Mouse (Mus musculus) embryo, embryonic 10 days (tissue): Measurements from ENCODE around the gene Jph3.

Experiments used
- DNase-seq: peaks from one replicate; pipeline ENCODE4 v3.0.0-alpha.2; 2015; ENCODE audit warnings: low spot score

The Jph3 gene

DNA sequence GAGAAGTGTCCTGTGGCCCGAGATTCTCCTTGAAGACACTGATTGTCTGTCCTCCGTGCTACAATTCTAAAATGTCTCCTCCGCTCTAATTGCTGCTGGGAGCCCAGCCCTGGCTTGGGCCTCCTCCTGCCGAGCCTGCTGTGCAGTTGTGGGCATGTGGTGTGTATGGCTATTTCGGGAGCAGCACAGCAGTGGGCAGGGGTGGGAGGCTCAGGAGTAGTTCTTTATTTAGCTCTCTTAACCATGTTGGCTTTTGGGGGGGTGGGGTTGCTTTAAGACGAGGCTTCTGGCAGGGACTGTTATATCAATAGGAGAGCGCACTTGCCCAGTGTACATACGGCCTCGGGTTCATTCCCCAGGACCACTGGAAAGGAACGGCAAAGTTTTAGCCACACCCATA, 57.1 kb downstream of the Jph3 start:
- no peak for DNase-seq

DNA sequence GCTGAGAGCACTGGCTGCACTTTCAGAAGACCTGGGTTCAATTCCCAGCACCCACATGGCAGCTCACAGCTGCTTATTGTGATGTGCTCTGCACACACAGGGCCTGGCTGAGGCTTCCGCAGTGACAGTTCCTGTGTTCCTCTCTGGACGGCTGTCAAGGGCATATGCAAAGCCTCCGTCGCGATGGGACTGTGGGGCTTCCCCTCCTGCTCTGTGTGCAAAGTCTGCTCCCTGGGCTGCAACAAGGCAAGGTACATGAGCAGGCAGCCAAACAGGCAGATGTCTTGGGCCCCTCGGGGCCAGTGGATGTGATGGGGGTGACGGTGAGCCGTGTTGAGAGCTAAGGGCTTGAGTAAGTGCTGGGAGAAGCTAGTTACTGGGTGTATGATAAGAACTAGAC, 59.4 kb downstream of the Jph3 start:
- no peak for DNase-seq

DNA sequence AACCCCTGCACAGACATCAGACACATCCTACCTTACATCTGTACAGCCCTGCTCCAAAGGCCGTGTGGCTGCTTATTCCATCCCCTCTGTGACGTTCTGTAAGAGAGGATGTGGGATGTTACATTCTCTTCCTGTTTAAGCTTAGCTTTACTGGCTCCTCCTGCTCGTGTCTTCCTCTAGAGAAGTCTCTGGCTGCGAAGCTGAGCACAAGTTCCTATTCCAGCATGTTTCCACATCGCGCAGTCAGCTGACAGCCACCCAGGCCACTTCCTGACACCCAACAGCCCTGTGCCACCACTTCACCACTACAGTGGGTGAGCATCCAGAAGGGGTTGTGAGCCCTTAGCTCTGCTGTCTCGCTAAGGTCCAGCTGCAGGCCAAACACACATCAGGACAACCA, 62.7 kb downstream of the Jph3 start:
- DNase-seq = no peak

DNA sequence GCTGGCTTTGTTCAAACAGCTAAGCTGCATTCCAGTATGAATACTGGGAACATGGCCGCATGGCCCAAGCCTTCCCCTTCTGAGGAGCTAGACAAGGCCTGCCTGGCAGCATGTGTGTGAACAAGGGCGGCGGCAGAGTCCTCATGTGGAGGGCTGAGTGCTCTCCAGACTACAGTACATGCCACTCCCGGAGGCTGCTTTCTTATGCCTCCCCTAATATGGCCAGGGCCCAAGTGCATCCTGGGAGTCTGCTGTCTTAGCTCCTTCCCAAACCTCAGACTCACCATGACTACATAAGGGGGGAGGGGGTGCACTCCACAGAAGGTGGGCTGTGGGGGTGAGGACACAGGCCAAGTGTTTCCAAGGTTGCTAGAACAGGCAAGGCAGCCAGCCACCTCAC, 63.2 kb downstream of the Jph3 start:
- no peak for DNase-seq

DNA sequence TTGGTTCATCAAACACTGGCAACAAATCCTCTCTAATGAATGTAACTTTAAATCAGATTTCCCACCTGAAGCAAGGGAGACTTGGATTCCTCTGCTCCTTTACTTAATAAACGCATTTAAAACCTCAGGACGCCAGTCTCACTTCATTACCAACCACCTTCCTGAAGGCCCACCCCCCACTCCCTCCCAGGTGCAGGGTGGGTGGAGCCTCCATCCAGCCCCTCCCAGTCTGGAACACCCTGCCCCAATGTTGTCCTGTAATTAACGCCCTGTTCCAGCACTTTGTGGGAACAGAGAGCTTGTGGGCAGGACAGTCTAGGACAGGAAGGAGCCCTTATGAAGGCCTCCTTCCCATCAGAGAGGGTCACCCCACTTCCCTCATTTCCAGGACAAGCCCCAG, 64.7 kb downstream of the Jph3 start:
- DNase-seq = no peak

DNA sequence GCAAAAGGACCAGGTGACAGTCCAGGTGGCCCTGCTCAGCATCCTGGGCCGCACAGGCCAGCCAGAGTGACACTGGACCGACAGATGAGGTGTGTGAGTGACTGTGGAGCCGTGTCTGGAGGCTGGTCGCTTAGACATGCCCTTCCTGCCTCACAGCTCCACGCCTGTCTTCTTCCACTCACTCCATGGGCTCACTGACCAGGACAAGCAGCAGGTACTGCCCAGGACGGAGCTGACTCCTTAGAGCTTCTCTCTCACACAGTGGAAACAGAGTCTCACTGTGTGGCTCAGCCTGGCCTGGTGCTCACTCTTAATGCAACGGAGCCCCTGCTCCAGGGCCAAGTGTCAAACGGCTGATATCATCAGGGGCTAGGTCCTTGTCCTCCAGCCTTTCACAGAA, 66.0 kb downstream of the Jph3 start:
- DNase-seq = no peak

DNA sequence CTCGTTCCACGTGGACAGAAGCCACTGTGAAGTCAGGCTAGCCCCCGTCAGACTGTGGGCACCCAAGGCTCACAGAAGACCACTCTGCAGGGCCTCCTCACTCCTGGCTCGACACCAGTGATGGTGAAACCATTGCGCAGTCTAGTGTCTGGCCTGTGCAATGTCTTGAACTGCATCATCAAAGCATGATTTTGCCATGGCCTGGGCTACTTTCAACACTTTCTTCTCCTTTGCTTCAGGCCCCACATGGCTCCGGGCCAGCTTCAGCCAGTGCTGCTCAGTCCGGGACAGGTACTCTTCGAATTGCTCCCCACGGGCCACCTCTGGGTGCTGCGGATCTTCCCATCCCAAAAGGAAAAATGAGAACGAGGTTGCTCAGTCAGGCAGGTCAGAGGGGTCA, 67.0 kb downstream of the Jph3 start:
- DNase-seq = no peak

DNA sequence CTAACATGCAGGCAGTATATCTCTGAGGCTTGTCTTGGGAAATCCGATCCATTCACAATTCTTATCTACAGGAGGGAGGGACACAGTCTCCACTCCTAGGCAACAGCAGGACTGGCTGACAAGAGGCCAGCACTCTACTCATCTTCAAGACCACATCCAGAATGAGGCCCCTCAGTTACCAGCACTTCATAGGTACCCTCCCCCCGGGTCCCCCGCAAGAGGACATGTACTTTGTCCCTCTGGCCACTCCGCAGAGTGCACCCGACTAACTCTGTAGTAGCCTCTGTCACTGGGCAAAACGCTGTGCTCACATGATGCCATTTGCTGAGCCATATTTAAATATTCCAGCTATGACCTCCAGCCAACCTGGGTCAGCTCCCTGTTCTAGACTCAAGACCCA, 69.0 kb downstream of the Jph3 start:
- DNase-seq = no peak

DNA sequence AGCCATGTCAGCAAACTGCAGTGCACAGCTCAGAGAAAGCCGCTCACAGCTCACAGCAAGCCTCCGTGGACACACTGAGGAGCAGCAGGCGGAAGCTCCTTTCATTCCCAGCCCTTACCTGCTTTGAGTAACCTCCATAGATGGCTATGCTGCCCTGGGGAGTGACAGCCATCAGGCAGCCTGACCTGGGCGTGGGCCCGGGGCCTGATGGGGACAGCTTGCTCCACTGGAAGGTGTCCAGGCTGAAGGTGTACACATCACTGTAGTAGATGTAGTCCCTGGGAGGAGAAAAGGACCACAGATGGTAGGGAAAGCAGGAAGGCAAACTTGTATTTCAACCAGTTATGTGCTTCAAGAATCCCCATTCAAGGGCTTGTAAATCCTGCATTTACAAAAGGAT, 75.4 kb downstream of the Jph3 start:
- DNase-seq = no peak

DNA sequence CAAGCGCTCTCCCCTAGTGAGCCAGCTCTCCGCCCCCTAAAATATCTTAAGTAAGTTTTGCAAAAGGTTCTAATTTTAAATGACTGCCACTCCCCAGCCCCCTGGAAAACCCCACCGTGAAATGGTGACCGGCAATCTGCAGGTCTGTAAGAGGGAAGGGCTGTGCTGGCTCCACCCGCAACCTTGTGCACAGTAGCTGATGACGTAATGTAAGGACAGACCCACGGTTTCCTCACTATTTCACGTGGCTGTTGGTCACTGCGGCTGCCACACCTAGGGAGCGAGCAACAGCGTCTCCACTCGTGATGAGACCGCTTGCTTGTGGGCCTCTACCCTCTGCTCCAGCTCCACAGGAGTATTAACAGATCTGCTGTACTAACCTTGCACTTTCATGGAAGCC, 76.7 kb downstream of the Jph3 start:
- DNase-seq = no peak

DNA sequence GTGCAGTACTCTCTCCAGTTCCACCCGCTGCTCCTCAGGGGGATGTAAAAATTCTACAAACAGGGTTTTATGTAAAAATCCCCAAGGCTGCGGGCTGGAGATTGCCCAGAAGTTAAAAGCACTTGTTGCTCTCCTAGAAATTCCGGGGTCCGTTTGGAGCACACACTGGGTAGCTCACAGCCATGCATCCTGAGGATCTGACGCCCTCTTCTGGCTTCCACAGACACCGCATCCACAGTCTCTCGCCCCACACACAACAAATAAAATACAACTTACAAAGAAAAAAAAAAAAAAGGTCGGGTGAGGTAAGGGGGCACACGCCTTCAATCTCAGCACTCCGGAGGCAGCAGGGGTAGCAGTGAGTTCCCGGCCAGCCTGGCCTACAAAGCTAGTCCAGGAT, 78.6 kb downstream of the Jph3 start:
- DNase-seq = no peak

DNA sequence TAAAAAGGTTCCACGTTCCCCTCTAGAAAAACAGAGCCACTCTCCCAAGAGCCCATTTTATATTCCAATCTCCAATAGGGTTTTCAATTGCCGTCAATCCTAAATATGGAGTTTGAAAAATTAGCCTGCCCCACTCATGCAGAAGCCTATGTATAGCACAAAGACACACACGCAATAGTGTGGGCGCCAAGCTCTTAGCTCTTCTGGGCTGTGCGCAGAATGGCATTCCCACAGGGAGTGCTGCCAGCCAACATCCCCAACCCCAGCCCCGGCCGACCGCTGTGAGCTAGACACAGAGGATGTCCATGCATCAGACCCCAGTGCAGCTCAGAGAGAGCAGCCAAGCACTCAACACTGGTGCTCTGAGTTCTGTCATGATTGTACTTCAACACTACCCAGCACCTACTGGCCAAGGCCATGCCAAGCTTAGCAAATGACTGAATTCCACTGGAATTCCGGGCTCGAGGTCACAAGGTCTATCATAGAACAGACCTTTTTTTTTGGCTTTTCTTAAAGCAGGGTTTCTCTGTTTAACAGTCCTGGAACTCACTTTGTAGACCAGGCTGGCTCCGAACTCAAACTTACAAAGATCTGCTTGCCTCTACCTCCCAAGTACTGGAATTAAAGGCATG, 80.2 kb downstream of the Jph3 start:
- no peak for DNase-seq

DNA sequence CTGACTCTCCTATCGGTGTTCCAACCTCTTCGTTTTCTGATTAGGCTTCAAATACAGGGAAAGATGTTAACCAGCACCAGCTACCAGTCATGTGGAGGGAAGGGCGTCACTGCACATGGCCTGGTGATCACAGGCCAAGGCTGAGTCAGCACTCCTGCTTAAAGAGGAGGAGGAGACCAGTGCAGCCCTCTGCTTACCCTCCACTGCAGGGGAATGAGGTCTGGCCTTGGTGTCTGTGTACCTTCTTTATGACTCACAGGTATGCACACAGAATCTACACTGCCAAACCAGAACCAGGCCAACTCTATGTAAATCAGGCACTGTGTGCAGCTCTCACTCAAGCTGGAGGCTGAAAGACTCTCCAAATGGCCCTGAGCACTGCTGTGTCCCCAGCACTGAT, 82.1 kb downstream of the Jph3 start:
- DNase-seq = no peak

DNA sequence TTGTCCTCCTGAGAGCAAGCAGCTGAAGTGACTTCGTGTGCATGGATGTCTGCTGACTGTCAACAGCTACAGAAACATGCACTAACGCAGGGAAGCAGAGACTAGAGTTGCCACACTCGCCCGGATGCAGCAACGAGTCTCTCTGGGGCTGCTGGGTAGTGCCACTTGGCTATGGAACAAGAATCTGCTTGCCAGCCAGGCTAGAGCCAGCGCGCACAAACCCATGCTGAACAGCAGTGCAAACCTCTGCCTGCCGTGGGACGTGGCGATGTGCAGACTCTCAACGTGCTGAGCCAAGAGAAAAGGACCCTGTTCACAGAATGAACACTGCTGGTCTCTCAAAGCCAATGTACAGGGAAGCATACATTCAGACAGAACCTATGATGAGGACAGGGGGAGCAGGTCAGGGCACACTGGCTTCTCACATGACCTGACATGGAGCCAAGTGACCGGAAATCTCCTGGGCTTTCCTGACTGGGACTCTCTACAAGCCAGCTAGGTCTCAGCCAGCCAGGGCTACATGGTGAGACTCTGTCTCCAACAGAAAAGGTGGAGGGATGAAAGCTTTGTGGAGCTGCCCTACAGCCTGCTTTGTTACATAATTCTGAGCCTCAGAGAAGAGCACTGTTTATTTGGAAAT, 82.6 kb downstream of the Jph3 start:
- DNase-seq = no peak

DNA sequence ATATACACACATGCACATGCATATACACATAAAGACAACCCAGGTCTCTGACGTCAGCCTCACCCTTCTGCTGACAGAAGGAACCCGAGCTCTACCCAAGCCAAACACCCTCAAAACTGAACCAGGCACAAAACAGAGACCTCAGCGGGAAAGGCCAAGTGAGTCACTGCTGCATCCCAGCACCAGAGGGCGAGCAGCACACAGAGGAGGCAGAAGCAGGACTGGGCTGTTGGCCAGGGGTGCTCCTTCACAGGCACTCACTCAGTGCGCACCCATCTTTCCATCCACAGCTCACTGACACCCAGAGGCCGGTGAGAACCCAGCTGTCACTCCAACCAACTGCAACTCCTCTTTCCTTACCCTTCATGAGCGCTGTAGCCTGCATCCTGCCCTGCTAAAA, 88.8 kb downstream of the Jph3 start:
- DNase-seq = no peak

DNA sequence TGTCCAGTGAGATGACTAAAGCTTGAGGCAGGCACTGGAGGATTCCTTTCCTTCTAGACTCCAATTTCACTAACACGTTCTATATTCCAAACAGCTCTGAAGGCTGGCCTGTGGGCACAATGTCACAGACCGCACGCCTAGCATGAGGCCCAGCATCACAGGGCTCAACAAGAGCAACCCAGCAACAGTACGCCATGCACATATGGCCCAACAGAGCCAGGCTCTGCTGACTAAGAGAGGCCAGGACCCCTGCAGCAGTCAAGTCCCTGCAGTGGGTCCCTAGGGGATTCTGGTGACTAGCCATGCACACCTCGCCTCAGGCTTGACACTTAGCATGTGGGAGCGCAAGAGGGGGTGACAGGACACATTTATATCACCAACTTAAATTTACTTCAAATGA, 91.4 kb downstream of the Jph3 start:
- DNase-seq = no peak

DNA sequence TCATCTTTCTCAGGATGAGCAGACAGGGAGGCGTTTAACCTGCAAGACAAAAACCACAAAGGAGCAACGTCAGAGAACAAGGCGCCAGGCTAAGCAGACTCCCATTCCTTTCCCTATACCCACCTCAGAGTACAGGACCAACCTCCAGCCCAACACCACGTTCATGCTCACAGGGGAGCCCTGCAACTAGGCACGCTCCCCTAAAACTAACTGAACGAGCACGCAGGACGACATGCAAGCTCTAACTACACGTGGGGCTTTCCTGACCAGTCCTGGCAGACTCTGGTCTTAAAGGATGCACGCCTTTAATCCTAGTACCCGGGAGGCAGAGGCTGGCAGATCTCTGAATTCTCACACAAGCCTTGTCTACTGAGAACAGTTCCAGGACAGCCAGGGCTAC, 91.9 kb downstream of the Jph3 start:
- no peak for DNase-seq

DNA sequence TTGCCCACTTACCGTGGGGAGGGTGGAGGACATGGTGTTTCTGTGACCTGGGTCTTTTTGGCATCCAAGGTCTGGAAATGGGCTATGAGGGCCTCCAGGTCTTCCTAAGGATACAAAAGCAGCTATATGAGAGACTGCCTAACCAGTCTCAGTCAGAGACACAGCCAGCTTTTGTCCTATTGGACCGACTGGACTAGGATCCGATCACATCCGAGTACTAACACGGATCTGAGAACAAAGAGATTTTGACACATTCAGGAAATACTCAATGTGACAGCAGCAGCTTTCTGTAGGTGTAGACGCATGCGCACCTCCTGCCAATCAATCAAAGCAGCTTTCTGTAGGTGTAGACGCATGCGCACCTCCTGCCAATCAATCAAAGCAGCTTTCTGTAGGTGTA, 92.3 kb downstream of the Jph3 start:
- DNase-seq = no peak

DNA sequence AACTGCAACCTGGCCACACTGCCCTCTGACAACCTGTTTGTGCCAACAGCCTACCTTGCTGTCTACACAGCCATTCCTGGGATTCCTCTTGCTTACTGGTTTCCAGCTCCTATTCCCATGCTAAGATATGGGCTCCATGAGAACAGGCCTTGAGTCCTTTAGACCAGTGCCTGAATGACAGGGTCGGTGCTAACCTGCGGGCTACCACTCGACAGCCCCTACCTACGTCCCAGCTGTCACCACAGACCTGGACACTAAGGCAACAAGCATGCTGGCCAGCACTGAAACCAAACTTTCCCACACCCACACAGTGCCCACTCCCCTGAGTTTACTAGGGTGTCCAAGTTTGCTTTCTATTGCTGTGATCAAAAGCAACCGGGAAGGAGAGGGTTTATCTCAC, 98.3 kb downstream of the Jph3 start:
- no peak for DNase-seq

DNA sequence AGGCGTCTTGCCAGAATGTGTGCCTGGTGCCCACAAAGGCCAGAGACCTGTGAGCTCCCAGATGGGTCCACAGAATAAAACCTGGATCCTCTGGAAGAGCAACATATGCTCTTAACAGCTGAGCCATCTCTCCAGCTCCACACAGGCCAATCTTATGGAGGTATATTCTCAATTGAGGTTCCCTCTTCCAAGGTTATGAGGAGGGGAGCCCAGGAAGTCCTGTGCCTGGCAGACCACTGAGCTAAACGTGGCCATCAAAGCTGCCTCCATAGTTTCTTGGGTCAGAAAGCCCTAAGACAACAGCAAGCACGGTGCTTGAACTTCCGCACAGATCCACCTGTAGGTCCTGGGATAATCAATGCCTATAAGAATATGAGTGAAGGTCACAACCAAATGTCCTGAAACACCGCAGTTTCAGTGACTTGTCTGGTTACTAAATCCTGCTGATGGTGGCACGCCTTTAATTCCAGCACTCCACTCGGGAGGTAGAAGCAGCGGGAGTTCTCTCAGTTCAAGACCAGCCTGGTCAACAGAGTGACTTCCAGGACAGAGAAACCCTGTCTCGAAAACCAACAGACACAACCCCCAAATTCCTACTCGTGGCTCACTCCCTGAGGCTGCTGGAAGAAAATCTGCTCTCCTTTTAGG, 99.1 kb downstream of the Jph3 start:
- no peak for DNase-seq

DNA sequence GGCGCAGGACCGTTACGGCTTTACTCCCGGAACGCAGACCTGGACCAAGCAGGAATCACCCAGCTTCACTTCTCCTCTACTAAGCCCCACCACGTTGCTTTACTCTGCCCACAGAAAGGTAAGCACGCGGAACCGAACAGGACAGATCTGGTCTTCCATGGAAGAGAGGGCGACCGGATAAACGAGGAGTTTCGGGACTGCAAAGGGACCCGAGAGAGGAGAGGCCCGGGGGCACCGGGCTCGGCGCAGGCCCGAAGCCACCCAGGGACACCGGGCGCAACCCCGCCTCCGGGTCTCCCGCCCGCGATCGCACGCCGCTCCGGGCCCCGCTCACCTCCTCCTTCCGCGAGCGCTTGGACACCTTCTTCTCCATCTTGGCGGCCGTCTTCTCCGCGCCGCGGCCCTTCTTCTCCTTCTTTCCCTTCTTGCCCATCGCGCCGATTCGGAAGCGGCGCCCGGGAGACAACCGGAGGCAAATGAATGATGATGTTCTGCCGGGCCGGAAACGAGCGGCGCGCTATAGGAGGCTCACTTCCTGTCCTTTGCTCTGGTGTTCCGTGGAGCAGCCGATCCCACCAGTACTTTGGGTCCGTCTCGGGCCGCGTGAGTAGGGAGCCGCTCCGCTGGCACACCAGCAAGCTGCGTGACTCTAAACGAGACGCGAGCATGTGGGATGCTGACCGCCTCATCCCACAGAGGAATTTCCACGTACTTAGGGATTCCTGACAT, 99.8 kb downstream of the Jph3 start, which contains the start of gene Klhdc4:
Klhdc4 (minus strand) TSS at position 522 of the 729 bp plus-strand sequence.
- DNase-seq = peak; percentile 96

DNA sequence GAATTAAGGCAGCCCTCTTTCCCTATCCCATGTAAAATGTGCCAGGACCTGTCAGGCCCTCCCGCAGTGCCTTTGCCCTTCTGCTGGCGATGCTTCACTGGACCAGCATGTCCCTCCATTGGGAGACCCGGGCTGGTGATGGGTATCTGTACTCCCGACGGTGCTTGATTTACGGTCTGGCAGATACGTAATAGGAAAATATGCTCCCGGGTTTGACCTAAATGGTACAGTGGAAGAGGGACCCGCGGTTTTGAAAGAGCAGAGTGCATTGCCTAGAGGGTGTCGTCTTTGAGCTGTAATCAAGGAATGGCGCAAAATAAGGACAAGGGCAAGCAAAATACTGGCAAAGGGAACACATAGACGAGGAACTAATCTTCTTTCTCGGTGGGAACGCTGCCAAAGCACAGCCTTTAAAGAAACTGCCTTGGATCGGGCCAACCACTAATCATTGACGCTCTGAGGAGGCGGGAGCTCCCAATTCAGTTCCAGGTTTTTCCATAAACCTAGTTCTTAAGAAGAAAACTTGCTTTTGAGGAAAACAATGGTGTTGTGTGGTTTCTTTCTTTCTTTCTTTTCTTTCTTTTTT, 100.4 kb downstream of the Jph3 start:
- no peak for DNase-seq

DNA sequence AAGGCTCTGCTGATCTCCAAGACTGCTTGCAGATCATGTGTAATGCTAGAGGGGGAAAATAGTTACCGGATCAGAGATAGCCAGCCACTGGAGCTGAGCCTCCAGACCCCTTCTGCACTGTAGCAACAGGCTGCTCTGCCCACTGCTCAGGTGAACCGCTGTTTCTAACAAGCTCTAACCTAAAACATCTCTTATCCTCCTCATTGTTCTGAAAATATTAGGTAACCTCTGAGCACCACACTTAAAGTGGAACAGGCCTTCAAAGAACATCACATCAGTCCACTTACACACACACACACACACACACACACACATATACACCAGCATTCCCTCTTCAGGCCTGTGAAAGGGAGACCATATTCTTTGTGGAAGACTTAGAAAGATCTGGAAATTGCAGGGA, 102.6 kb downstream of the Jph3 start:
- DNase-seq = no peak
